Mouse (Mus musculus) erythroblast, embryonic 14.5 days (primary cell): ENCODE measurements around the gene Pnlip.

Experiments used
- GATA1 ChIP-seq: IDR thresholded peaks from 2 replicates; pipeline ENCODE4 v1.6.1; 2012; ENCODE audit warnings: low read length, inconsistent platforms, mixed read lengths
- TAL1 ChIP-seq: IDR thresholded peaks from 3 replicates; pipeline ENCODE4 v1.6.1; 2012; ENCODE audit warnings: low read length, inconsistent platforms, mixed read lengths

DNA sequence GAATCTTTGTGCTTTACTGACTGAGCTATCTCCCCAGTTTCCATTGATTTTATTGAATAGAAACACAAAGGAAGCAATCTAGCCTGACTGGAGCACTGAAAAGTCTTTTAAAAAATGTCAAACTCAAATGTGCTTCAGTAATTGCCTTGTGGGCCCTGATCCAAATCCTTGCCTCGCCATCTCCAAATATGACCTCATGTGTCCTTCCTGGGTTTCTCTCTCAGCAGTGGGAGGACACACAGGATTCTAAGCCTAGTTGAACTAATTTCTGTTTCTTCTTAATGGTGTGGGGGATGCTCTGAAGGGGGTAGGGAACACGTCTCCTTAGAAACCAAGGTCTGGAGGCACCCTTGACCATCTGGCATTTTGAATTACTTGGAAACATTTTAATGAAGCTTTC, 22.3 kb downstream of the Pnlip start:
- TF ChIP-seq TAL1 (no peak), GATA1 (no peak)
